8 mouse cellular contexts compared by ENCODE assay signal in genomic region chr2:155592137-155592853, GRCm38 (mm10). TPM values are rescaled to one million over a fixed set of nuclear protein-coding genes. Genes with fewer than 3 reads are reported as not detected.
DNase-seq lines count a peak whose midpoint lies in the region; ATAC-seq and TF ChIP-seq lines count a peak whose summit lies in the region.

TSS of gene Gss (minus strand) at chr2:155592810.

- peaks cover 19% of the 10 kb centered on the region for H3K36me3 ChIP-seq in G1E (replicated peaks)
- H3K36me3 ChIP-seq in forebrain, embryonic 16.5 days (ENCODE audit: control insufficient read depth, insufficient read depth) = no peaks in the 10 kb centered on the region
- H3K36me3 ChIP-seq in lung, embryonic 14.5 days (ENCODE audit: insufficient read depth) = no peaks in the 10 kb centered on the region
- no peaks in the 10 kb centered on the region for H3K36me3 ChIP-seq in thymus, adult 2 months (ENCODE audit: control insufficient read depth, insufficient read depth, low read length)

- intact Hi-C loops in heart, postnatal 36 days (cut with DNase I) = no loop called here

- no peak for TF ChIP-seq CTCF in G1E (IDR thresholded peaks at IDR 0.05; ENCODE audit: low read depth, low read length)
- no peak for TF ChIP-seq CTCF in layer of hippocampus, adult 2 months (conservative IDR thresholded peaks at IDR 0.05)
- no peak for TF ChIP-seq CTCF in lung, embryonic 14.5 days (IDR thresholded peaks at IDR 0.05; ENCODE audit: low read depth)
- no peak for TF ChIP-seq CTCF in olfactory bulb, adult 2 months (IDR thresholded peaks at IDR 0.05; ENCODE audit: insufficient read depth, low read depth, low read length)
- TF ChIP-seq CTCF in thymus, adult 2 months (IDR thresholded peaks at IDR 0.05; ENCODE audit: borderline replicate concordance, control insufficient read depth, extremely low read depth, insufficient read depth, low read length, poor library complexity) = no peak

- peaks cover 78% of the 10 kb centered on the region for H3K4me1 ChIP-seq in G1E (ENCODE audit: insufficient read depth, low read depth, low read length)
- peaks cover 11% of the 10 kb centered on the region for H3K4me1 ChIP-seq in forebrain, embryonic 16.5 days (replicated peaks; ENCODE audit: control insufficient read depth, insufficient read depth, low read length)
- H3K4me1 ChIP-seq in lung, embryonic 14.5 days (ENCODE audit: insufficient read depth) = peaks cover 6% of the 10 kb centered on the region; the same call in 1 of the 2 replicates
- H3K4me1 ChIP-seq in olfactory bulb, adult 2 months (ENCODE audit: control insufficient read depth, insufficient read depth, low read length) = 0 out of 2 replicates have a peak, but pooled peaks cover 2% of the 10 kb centered on the region
- H3K4me1 ChIP-seq in thymus, adult 2 months (replicated peaks; ENCODE audit: control insufficient read depth, insufficient read depth, low read length) = peaks cover 4% of the 10 kb centered on the region

- peak within 1 kb of the TSS; percentile 79 for H3K4me3 ChIP-seq in G1E (ENCODE audit: low read depth, low read length)
- peak within 1 kb of the TSS; percentile 73 for H3K4me3 ChIP-seq in forebrain, embryonic 16.5 days (replicated peaks; ENCODE audit: low read length)
- H3K4me3 ChIP-seq in layer of hippocampus, adult 2 months = peak within 1 kb of the TSS; percentile 78
- H3K4me3 ChIP-seq in lung, embryonic 14.5 days (ENCODE audit: low read depth, low read length) = peak within 1 kb of the TSS; percentile 69
- peak within 1 kb of the TSS; percentile 63 for H3K4me3 ChIP-seq in olfactory bulb, adult 2 months (ENCODE audit: insufficient read depth, low read depth, low read length)
- H3K4me3 ChIP-seq in thymus, adult 2 months (ENCODE audit: control insufficient read depth, insufficient read depth, low read length) = peak within 1 kb of the TSS; percentile 77

- peak within 1 kb of the TSS; percentile 60 for H3K9ac ChIP-seq in forebrain, embryonic 16.5 days (replicated peaks; ENCODE audit: low read depth, low read length)
- H3K9ac ChIP-seq in lung, embryonic 14.5 days = peak within 1 kb of the TSS; percentile 77

- peak; percentile 56 for TF ChIP-seq POLR2A in olfactory bulb, adult 2 months (IDR thresholded peaks at IDR 0.05; ENCODE audit: insufficient read depth, low read depth, low read length)
- TF ChIP-seq POLR2A in thymus, adult 2 months (IDR thresholded peaks at IDR 0.05; ENCODE audit: control insufficient read depth, extremely low read depth, insufficient read depth, low read length, poor library complexity) = peak; percentile 65; the same call in 1 of the 2 replicates

- H3K27ac ChIP-seq in forebrain, embryonic 16.5 days (ENCODE audit: low read length) = peak within 1 kb of the TSS; percentile 58
- H3K27ac ChIP-seq in layer of hippocampus, adult 2 months = peak within 1 kb of the TSS; percentile 94
- H3K27ac ChIP-seq in lung, embryonic 14.5 days (ENCODE audit: low read depth) = peak within 1 kb of the TSS; percentile 89
- peak within 1 kb of the TSS; percentile 68 for H3K27ac ChIP-seq in olfactory bulb, adult 2 months (ENCODE audit: insufficient read depth, low read depth, low read length)
- H3K27ac ChIP-seq in thymus, adult 2 months (ENCODE audit: control insufficient read depth, insufficient read depth, low read length) = no peak within 1 kb of the TSS

- H3K4me2 ChIP-seq in forebrain, embryonic 16.5 days (ENCODE audit: low read length) = peak within 1 kb of the TSS; percentile 96
- H3K4me2 ChIP-seq in lung, embryonic 14.5 days = peak within 1 kb of the TSS; percentile 87

- ATAC-seq in G1E (ENCODE audit: extremely low read depth, insufficient number of reproducible peaks, low FRiP score, poor library complexity, severe bottlenecking) = peak; percentile 55
- peak; percentile 93 for ATAC-seq in forebrain, embryonic 16.5 days
- peak; percentile 96 for ATAC-seq in lung, embryonic 14.5 days (ENCODE audit: insufficient read depth)

- no peaks in the 10 kb centered on the region for H3K27me3 ChIP-seq in G1E (ENCODE audit: insufficient read depth, low read length)
- no peaks in the 10 kb centered on the region for H3K27me3 ChIP-seq in forebrain, embryonic 16.5 days (replicated peaks; ENCODE audit: control insufficient read depth, insufficient read depth, low read length)
- no peaks in the 10 kb centered on the region for H3K27me3 ChIP-seq in lung, embryonic 14.5 days (ENCODE audit: insufficient read depth, low read length)
- no peaks in the 10 kb centered on the region for H3K27me3 ChIP-seq in thymus, adult 2 months (ENCODE audit: control insufficient read depth, insufficient read depth, low read length)

- H3K9me3 ChIP-seq in G1E (replicated peaks) = no peaks in the 10 kb centered on the region
- no peaks in the 10 kb centered on the region for H3K9me3 ChIP-seq in forebrain, embryonic 16.5 days (ENCODE audit: control insufficient read depth, low read length)
- H3K9me3 ChIP-seq in lung, embryonic 14.5 days (ENCODE audit: low read depth, low read length) = no peaks in the 10 kb centered on the region

- WGBS in forebrain, embryonic 16.5 days = under 1% methylated on average over 53 of the region's 53 CpGs
- under 1% methylated on average over 53 of the region's 53 CpGs for WGBS in lung, embryonic 14.5 days
- WGBS in olfactory bulb, adult 2 months = under 1% methylated on average over 53 of the region's 53 CpGs
- WGBS in thymus, adult 2 months = under 1% methylated on average over 53 of the region's 53 CpGs

- DNase-seq in G1E (ENCODE audit: low spot score) = peak; percentile 94
- DNase-seq in cerebellum, adult 18-20 months = peak; percentile 96 to 99
- DNase-seq in heart, postnatal 36 days = peak; percentile 99 to 100
- peak; percentile 98 to 99 for DNase-seq in layer of hippocampus, adult 2 months (ENCODE audit: low spot score in 2 of 2)
- peak; percentile 99 for DNase-seq in lung, embryonic 14.5 days
- peak; percentile 96 for DNase-seq in thymus, adult 2 months

RNA-seq across cellular contexts. Expression of gene Gss, which starts in this region (rescaled TPM):
- total RNA-seq in G1E (2014; fragmentation: Nextera tagmentation) (7.3 and 10.6 TPM in 2 replicates), G1E (2017) (22.0 and 25.7 TPM in 2 replicates)
- 14.6 and 16.5 TPM in 2 replicates for polyA plus RNA-seq in G1E (2012)
- polyA plus RNA-seq in forebrain, embryonic 16.5 days (2015; fragmentation: Nextera tagmentation; extraction: Ambion mirVana) = 14.1 and 15.0 TPM in 2 replicates
- total RNA-seq in heart, postnatal 36 days (2021) = 10 to 100 TPM; 14.8 to 16.9 TPM
- total RNA-seq in layer of hippocampus, adult 2 months (2021) = 10 to 100 TPM; 25.6 to 26.2 TPM
- polyA plus RNA-seq in lung, embryonic 14.5 days (2014; fragmentation: Nextera tagmentation; extraction: Ambion mirVana) = 22.0 TPM in 2 replicates
- not detected in 2 replicates for polyA plus RNA-seq in olfactory bulb, adult 2 months (2012; ENCODE audit: insufficient read depth, insufficient read length, low replicate concordance, missing spikeins)
- 20.6 and 23.2 TPM in 2 replicates for polyA plus RNA-seq in thymus, adult 2 months (2012; rRNA removed)
